Mouse (Mus musculus) frontal cortex, postnatal 10 days (tissue): ENCODE results near the gene Klhl18.

ENCODE experiments used
- DNase-seq, 2 experiments: peaks; one replicate each; pipeline ENCODE4 v3.0.0; 2022; ENCODE audit warnings: low spot score in 2 of 2, mixed read lengths in 1 of 2

Klhl18 gene

DNA sequence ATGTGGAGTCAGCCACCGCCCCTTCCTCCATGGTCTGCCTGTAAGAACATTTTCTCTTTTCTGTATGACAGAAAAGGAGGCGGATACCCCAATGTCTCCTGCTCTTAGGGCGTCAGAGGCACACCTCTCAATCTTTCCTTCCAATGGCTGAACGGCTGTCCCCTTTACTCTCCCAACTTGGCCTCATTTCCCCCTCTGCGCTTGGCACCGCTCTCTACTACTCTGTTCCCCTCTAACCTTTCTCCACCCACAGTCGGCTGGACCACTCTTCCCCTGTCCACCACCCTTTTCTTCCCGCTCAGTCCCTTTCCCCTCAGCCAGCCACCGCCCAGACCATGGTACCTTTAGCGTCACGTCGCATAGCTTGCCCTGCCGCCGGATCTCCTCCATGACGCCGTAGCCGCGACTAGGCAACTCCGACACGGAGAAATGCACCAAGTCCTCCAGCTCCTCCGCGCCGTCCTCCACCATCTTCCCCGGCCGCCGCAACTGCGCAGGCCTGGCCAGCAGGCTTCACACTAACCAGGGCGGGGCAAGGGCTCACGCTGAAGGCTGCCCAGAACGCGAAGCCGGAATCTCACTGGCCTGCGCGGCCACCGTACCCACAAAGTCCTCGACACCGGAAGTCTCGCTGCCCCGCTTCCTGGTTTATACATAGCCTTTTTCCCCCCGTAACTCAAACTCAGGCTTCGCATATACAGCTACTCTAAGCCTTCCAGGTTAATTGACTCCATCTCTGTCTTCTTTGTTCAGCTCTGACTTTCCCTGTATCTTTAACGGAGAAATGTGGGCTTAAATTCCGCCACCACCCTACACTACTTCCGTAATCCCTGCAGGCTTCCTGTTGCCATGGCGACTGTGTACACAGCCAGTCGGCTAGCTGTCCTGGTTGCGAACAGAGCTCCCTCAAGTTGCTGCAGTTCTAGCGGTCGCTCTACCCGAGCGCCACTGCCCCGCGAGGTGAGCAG lies at the start of gene Klhl18, which contains the start of gene Kif9:
Gene Klhl18, minus strand, starts transcription at position 571 of the 968 bp plus-strand sequence.
Gene Kif9, plus strand, starts transcription at position 835 of the 968 bp plus-strand sequence.
- DNase-seq: peak; percentile 95 to 98

DNA sequence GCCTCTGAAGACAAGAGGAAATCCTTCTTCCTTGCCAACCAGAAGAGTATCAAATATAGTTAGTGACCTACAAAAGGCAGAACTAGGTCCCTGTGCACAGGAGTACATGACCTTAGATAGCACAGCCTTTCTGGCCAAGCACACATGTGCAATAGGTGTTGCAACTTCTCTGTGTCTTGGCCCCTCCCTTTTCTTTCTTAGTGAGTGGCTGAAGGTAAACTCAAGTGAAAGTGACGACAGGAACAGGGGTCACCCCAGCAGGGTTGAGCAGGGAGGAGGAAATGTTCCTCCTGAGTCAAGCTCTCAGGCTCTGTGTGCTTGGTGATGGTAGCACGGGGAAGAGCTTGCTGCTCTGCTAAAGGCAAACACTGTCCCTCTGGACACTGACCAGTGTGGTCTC lies 49.2 kb upstream of the Klhl18 start:
- no peak for DNase-seq

DNA sequence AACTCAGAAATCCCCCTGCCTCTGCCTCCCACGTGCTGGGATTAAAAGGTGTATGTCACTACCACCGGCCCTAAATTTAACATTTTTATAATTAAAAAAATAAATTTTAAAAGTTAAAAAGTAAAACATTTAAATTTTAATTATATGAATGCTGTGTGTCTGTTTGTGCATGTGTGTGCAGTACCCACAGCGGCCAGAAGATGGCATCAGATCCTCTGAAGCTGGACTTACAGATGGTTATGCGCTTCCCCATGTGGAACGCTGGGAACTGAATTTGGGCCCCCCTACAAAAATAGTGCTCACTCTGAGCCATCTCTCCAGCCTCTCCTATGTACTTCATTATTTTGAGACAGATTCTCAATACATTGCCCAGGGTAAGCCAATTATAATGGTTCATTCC lies 14.4 kb upstream of the Klhl18 start:
- DNase-seq: no peak

DNA sequence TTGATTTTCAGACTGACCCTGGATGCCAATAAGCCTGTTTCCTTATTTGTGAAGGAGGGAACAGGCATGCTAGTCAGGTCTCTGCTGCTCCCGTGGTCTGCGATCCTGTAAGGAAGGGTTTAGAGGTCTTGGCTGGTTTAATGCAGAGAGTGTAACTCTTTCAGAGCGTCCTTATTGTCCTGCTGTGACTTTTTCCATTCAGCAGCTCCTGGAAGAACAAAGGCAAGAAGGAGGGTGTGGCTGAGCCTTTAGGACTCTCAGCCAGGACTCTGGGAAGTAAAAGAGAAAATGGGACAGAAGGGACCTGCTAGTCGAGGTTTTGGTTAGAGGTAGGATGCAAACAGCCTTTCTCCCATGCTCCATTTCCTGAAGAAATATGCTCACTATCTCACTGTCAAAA lies 12.3 kb upstream of the Klhl18 start:
- DNase-seq: no peak

DNA sequence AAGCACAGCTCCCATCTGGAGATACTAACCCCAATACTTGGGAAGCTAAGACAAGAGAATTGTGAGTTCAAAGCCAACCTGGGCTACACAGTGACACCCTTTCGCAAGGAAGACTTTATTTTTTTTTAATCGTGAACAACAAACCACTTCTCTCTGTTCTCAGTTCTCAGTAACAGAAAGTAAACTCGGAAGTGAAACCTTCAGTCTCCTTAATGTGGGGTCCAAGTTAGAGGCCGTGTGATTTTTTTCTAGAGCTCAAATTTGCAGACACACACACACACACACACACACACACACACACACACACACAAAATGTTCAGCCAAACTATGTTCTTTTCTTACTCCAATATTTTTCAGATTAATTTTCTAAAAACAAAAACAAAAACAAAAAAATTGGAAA lies 2.1 kb upstream of the Klhl18 start:
- DNase-seq: no peak

DNA sequence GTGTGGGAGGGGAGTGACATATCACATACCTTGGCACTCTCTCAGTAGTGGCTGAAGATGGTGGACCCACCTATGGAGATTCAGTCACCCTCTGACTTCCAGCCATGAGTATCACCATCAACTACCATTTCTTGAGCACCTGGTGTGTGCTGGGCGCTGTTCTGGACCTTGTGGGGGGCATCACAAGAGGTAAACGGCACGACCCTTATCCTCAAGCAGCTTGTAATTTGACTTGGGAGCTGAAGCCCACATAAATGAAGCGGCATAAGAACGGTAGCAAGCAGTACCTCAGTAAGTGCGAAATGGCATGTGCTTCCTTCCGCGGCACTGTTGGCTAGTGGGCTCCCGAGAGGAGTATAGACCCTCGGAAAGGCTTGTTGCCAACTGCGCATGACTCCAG lies 1.5 kb upstream of the Klhl18 start:
- DNase-seq: no peak

DNA sequence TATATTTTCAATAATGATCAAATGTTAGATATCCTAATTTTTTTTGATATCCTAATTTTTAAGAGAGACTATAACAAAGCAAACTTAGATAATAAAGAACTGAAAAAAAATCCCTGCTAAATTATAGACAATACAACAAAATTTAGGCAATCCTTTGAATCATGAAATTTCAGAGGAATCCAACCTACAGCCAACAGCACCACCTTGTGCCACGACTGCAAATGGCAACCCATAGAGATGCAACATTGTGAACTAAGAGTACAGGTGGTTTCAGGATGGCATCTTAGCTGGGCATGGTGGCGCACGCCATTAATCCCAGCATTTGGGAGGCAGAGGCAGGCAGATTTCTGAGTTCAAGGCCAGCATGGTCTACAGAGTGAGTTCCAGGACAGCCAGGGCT lies 10.3 kb downstream of the Klhl18 start:
- no peak for DNase-seq

DNA sequence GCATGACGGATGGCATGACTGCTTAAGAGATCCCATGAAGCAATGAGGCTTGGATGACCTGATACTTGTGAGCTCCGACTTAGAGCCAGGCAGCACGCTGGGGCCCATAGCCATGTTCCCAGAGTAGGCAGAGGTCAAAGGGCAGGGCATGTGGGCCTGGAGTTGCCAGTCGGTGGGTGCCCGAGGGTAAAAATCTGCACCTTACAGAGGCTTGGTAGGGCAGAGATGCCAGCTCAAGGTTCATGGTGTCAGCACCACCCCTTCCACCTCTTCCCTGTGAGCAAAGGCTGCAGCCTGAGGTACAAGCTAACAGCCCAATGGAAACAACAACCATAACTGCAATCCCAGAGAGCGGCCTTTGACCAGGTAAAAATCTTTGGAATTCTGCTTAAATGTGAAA lies 11.2 kb downstream of the Klhl18 start:
- DNase-seq: no peak

DNA sequence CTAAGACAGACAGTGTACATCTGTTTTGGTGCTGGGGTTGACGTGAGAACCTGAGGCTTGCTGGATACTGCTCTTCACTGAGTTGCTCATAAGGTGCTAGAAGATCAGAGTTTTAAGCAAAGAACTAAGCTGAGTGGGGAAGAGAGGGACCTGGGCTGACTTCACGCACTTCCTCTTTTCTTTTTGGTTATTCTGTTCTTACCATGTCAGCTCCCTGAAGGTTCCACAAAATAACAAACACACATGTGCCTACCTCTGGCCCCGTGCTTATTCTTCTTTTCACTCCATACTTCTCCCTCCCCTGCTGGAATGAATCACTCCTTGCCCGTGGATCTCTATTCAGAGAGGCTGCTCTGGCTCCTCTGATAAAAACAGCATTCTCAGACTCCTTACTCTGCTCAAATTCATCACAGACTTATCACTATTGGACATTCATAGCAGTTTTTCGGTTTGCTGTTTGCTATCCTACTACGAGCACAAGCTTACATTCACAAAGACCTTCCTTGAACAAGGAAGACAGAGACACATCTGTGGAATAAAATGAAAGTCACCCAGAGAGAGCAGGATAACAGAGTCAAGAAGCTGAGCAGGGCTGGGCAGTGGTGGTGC lies 12.4 kb downstream of the Klhl18 start:
- no peak for DNase-seq

DNA sequence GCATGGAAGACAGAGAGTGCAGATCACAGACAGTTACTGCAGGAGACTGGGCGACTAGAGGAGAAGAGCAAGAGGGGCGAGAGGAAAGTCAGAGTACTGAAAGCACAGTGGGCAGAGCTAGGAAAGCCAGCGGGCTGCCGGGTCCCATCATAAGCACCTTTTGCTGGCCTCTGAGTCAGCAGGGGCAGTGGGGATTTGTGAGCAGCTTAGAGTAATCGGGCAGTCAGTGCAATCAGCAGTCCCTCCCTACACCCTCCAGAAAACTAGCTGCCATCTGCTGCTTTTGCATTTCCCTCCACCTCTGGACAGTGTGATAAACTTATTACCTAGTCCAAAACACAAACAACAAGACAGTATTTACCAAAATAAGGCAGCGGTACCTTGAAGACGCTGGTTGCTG lies 14.2 kb downstream of the Klhl18 start:
- DNase-seq: no peak

DNA sequence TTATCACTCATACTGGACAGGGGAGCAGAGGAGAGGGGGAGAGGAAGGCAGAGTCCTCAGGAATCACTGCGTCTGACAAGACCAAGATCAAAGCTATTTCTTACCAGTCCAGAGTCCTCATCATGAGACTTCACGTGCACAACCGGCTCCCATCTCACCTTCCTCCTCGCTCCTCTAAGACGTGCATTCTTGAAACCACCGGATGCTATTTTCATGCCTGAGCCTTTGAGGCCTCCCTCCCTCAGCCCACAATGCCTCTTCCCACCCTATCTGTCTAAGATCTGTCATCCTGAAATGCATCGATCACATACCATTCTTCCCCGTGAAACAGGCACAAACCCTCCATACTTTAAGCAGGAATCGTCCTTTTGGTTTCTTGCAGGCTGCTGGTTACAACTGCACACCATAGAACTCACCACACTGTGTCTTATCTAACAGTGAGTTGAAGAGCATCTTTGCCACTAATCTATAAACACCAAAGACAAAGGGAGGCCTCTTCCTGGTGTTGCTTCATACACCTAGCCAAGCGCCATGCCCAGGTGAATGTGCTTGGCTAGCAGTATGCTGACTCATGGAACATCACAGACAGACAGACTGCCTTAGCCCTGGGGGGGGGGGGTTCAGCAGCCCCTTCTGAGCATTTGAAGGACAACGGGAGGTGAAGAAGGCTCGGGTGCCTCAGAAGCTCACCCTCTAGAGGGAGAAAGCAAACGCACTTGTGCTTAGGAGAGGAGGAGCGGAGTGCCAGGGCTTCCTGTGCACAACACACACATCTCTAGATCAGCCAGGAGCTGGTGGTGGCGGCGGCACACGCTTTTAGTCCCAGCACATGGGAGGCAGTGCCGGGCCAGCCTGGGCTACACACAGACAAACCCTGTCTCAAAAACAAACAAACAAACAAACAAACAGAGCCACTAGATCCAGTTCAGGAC lies 15.3 kb downstream of the Klhl18 start:
- DNase-seq: no peak

DNA sequence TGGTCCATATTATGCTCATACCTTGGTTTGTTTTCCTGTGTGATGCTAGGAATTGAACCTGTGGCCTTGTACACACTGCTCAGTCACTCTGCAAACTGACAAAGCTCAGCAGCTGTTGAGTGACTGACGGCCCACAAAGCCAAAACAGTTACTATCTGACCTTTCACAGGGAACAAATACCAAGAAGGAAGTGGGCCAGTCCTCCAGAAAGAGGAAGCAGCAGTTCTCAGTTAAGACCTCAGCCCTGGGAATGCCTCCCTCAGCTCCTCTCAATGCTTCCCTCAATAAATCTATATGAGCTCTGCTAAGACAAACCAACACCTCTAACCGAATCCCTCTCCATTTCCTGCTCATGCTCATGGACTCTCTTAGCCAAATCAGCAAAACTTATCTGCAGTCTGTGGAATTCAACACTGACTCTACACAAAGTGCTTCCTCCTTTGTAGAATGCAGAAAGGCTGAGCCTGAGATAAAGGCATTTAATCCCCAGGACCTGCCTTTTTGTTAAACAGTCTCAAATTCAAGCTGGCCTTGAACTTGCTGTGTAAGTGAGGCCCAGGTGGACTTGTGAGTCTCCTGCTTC lies 17.3 kb downstream of the Klhl18 start:
- DNase-seq: no peak

DNA sequence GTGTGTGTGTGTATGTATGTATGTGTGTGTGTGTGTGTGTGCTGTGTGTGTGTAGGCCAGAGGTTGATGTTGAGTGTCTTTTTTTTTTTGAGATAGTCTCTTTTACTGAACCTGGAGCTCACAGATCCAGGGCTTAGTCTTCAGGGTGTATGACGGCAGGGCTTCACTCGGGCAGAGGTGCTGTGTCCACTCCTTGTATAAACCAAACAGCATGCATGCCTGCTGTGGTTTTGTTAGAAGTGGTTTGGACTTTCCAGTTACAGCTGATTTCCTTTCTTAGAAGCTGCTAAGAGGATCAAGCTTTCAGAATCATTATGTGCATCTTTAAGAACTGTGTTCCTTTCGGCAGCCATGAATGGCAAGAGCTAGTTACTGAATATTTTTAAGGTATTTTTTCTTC lies 18.6 kb downstream of the Klhl18 start:
- DNase-seq: no peak

DNA sequence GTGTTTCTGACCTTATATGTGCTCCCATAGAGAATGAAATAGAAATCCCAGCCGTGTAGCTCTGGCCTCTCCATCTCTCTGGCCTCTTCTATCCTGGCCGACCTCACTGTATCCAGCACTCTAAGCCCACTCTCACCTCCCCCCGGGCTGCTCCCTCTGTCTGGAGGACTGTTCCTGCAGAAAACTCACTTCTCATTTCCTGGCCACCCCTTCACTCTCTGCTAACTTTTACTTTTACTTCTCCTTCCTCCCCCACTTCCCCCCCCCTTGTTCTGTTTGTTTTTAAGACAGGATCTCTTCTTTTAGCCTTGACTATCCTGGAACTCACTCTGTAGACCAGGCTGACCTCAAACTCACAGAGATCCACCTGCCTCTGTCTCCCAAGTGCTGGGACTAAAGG lies 24.0 kb downstream of the Klhl18 start:
- DNase-seq: no peak

DNA sequence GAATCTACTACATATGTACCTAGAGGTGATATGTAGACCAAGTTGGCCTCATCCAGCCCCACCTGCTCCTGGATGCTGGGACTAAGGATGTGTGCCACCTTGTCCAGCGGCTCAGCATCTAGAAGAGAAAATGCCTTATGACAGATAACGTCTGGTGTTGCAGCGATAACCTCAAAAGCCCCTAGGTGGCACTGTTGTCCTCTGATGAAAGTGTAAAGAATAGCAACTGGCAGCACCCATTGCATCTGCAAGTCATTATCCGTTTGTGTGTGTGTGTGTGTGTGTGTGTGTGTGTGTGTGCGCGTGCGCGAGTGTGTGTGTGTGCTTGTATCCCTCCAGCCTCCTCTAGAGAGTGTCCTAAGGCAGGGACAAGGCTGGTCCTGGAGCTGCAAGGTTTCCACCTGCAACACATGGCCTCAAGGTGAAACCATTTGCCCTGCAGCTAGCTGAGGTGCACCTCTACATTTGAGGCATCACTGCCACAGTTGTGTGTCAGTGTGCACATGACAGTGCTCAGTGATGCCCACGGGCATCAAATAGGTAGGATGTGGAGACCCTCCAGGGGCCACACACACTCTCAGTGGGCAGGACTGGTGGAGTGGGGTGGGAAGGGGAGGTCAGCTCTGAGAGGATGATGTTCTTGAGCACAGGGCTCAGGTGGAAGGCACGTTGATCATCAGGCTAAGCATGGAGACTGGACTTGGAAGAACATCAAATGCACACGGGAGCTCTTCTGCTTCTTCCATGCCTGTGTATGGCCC lies 27.5 kb downstream of the Klhl18 start:
- DNase-seq: peak; percentile 68 to 80

DNA sequence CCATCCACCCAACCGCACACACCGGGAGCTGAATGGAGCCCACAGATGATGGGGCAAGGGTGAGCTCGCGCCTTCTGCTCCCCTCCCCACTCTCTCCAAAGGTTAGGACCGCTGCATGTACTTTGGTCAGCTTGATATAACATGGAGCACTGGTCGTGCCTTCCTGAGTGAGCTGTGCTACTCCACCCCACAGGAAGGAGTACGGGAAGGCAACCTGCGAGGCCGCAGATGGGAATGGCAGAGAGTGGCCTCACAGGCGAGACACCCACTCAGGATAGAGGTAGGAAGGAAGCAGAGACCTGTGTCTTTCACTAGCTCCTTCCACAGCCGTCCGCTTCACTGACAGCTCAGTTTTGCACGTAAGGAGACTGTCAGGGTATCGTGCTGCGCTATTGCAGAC lies 28.1 kb downstream of the Klhl18 start:
- no peak for DNase-seq

DNA sequence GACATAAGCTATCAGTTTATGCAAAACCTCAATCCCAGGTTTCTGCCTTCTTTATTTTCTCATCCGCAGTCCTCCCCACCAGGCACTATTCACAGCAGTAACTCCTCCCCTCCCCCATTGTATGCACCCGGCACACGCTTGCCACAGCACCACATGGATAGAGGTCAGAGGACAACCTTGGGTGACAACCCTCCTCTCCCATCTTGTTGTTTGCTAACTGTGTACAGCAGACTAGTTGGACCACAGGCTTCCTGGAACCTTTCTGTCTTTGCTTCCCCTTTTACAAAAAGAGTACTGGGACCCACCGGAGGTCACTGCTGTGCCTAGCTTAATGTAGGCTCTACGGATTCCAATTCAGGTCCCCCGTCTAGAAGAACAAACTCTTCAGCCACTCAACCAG lies 35.9 kb downstream of the Klhl18 start:
- DNase-seq: no peak

DNA sequence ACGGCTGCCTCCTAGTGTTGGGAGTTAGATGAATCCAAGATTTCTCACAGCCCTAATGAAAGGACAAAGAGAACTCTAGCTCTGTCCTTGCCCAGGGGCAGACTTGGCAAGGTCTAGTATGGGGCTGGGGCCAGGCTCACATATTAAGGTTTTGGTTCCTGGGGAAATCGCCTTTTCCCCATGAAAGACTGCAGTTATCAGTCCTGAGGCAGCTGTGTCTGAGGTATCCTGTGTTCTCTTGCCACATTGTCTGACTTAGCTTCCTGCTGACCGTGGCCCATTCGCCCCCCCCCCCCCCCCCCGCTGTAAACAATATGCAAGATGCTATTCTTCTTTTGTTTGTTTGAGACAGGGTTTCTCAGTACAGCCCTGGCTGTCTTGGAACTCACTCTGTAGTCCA lies 36.4 kb downstream of the Klhl18 start:
- DNase-seq: no peak

DNA sequence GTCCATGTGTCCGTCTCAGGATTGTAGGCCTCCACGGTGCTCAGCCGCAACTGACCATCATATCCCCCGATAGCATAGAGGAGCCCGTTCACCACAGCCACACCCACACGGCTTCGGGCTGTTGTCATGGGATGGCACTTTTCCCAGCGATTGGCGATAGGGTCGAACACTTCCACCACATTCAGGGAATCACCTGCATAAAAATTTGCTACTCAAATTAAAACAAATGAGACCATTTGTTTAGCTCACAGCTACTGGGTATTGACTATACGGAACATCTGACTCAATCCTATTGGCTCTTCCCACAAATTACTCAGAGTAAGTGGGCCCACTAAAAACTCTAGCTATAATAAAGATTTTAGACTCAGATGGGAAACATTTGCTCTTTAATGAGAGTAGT lies 40.5 kb downstream of the Klhl18 start:
- DNase-seq: no peak

DNA sequence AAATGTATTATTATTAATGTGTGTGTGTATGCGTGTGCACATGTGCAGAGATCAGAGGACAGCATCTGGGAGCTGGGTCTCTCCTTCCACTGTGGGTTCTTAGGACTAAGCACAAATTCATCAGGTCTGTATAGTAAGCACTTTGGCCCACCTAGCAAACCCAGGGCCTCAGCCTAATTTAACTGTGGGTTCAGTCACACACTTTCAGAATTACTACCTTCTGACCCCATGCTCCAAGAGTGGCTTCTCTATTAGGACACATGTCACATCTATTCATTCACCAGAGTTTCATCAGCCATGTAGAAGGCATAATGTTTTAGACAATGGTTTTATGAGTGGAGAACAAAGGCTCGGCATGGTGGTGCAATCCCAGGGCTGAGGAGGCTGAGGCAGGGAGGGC lies 43.4 kb downstream of the Klhl18 start:
- DNase-seq: no peak

DNA sequence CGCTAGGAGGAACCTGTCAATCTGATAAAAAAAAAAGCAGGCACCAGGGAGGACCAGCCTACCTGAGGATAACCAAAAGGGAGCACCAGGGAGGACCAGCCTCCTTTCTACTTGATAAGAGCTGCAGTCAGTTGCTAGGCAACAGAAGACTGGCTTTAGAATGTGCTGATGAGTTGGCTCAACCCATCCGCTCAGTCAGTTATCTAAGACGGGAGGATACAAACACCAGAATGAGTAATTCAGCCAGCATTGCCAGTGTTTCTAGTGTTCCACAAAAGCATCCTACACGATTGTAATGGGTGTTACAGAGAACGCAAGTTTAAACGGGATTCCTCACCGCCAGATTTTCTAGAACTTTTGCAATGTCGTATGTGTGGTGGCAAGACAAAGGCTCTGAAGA lies 45.3 kb downstream of the Klhl18 start:
- no peak for DNase-seq
